Mouse (Mus musculus) gastrocnemius, postnatal 14 days (tissue): Measurements from ENCODE around the gene Plagl2. TPM values are rescaled to one million over a fixed set of nuclear protein-coding genes. Genes with fewer than 3 reads are reported as not detected.

Experiments used
- DNase-seq: peaks from one replicate; pipeline ENCODE4 v3.0.0; 2021; ENCODE audit warnings: mixed read lengths
- intact Hi-C: fragments of 180-260 bp; cut with DNase I; formaldehyde crosslinking; loops from one replicate; pipeline ENCODE4 v1.15.1; 2025; ENCODE audit warnings: low total_unique reads
- total RNA-seq, 2 experiments: library from RNA; stranded (reverse); gene quantifications; 2 replicates each; pipeline ENCODE4 v1.2.3; 2021

Gene Plagl2
- total RNA-seq, 2 experiments from 2014 or later = 3.5 to 5.8 TPM

DNA sequence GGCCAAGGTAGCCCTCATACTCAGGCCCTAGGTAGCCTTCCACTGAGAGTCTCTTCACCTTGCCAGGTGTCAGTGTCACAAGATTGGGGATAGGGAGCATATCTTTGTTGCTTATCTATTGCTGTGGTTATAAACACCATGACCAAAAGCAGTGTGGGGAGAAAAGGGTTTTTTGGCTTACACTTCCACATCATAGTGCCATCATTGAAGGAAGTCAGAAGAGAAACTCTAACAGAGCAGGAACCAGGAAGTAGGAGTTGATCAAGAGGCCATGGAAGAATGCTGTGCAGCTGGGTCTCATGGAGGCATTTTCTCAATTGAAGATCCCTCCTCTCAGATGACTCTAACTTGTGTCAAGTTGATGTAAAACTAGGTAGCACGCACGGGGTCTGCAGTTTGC, 33.1 kb downstream of the Plagl2 start:
- intact Hi-C loops = no loop called here
- no peak for DNase-seq

DNA sequence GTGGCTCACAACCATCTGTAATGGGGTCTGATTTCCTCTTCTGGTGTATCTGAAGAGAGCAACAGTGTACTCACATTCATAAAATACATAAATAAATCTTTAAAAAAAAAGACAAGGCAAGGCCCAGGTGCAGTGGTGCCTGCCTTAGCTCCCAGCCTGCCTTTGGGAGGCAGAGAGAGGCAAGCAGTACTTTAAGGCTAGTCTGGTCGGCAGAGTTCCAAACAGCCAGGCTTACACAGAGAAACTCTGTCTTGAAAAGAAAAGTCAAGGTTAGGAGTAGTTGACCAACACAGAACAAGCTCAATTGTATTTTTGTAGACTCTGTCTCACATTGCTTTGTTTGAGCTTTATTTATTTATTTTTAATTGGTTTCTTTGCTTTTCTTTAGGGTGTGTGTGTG, 38.5 kb downstream of the Plagl2 start:
- intact Hi-C loops = no loop called here
- no peak for DNase-seq

- no peak for DNase-seq
- intact Hi-C loops = loop anchor here (5.0 kb wide), 1 partner anchor 33 kb away; no protein-coding TSS in a partner anchor
Measured at GRCm38 (mm10) chr2:153199114-153199513, 42.1 kb downstream of the Plagl2 start.

GRCm38 (mm10) chr2:153198485-153198884, 42.7 kb downstream of the Plagl2 start:
- intact Hi-C loops = loop anchor here (5.0 kb wide), 1 partner anchor 34 kb away; no protein-coding TSS in a partner anchor
- DNase-seq = no peak

DNA sequence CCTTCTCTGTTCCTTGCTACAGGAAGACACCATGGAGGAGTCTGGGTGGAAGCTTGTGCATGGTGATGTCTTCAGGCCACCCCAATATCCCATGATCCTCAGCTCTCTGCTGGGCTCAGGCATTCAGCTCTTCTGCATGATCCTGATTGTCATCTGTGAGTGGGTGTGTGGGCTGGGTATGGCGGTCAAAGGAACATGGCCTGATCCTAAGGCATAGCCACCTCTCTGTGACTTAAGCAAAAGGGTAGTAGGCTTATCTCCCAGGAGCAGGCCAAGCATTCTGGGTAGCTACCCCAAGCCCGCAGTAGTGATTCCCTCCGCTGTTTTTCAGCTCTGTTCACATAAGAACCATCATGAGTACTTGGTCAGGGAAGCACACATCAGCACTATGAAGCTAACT, 47.0 kb downstream of the Plagl2 start:
- no peak for DNase-seq
- intact Hi-C loops = no loop called here

GRCm38 (mm10) chr2:153191242-153191641, 50.0 kb downstream of the Plagl2 start:
- no peak for DNase-seq
- intact Hi-C loops = no loop called here

DNA sequence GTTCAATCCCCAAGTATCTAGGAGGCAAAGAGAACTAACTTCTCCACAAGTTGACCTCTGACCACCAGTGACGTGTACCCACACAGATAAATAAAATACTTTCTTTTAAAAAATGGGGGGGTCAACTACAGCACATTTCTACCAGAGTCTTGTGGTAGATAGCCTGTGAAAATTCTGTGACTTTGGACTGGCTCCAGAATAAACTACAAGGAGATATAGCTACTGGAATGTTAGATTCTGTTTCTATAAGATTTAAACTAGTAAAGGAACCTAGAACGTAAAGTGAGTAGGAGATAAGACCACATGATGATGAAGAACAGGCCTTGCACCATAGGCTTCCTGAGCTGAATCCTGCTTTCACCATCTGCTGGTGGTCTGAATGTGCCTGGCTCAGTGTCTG, 53.4 kb downstream of the Plagl2 start:
- DNase-seq = no peak
- intact Hi-C loops = no loop called here

- intact Hi-C loops = no loop called here
- no peak for DNase-seq
Measured at GRCm38 (mm10) chr2:153186176-153186591, 55.0 kb downstream of the Plagl2 start.

DNA sequence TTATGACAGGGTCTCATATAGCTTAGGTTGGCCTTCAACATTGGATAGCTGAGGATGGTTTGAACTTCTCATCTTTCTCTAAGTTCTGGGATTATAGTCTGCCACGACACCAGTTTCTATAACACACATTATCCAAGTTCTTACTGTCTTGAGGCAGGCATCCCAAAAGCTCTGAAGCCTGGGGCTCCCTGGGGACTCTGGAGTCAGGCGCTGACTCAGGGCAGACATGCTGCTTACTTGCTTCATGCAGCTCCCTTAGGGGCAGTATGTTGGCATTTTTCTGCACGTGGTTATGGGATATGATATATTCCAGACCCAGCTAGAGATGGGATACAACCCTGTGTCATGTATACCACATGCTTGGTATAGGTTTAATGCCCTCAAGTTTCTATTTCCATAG, 61.3 kb downstream of the Plagl2 start:
- no peak for DNase-seq
- intact Hi-C loops = no loop called here

DNA sequence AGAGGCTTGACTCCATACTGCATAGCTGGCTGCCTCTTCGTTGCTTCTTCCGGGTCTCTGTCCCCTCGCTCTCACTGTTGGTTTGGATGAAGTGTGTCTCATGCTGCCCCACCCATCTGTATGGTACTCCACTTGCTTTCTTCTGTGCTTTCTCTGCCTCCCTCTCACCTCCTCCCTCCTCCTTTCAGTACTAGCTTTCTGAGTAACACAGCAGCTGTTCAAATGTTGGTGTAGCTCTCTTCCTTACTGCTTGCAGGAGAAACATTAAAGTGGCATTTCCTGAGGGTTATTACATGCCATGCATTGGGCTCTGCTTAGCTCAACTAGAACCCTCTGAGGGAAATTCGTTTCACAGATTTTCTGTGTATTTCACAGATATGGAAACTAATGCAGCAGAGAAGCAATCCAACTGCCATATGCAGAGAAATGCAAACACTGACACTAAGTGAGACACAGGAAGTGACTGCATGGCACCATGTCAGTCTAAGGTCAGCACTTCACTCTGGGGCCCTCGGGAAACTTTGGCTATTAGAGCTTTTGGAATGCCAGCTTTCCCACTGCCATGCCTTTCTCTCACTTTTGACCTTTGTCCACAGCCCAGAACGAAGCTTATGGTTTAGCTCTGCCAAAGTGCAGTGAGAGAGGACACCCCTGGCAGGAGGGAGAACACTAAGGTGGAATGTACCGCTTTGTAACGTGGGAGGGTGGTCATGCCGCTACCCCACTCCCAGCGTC, 61.9 kb downstream of the Plagl2 start:
- intact Hi-C loops = no loop called here
- DNase-seq = no peak

Other genes with a start within 250 kb of the Plagl2 start
- 10 to 100 TPM; 56.8 to 65.5 TPM for gene Pdrg1, start 226.0 kb downstream of the Plagl2 start, total RNA-seq
- under 1 TPM in 1 of 2 experiments, not detected in 1; 0.37 TPM for gene Xkr7, start 209.6 kb downstream of the Plagl2 start, total RNA-seq
- 1 to 10 TPM; 5.9 to 9.1 TPM for gene Ccm2l, start 175.5 kb downstream of the Plagl2 start, total RNA-seq
- gene Hck, start 133.0 kb downstream of the Plagl2 start, total RNA-seq = under 1 TPM; 0.60 to 0.76 TPM
- 10 to 100 TPM; 38.2 to 41.7 TPM for gene Tm9sf4, start 80.1 kb downstream of the Plagl2 start, total RNA-seq
- gene Tspyl3, start 16.0 kb downstream of the Plagl2 start, total RNA-seq = 1 to 10 TPM; 1.7 to 1.8 TPM
- gene Pofut1, start 107 bp upstream of the Plagl2 start, total RNA-seq = 10 to 100 TPM; 13.9 to 16.2 TPM
- gene Kif3b, start 50.0 kb upstream of the Plagl2 start, total RNA-seq = 1 to 10 TPM; 4.4 to 4.9 TPM
- 1 to 10 TPM; 9.5 TPM for gene Asxl1, start 104.4 kb upstream of the Plagl2 start, total RNA-seq